Mouse (Mus musculus) CD4-positive, CD25-positive, alpha-beta regulatory T cell, adult 2 months (primary cell): Measurements from ENCODE around the gene Sypl.
A peak's percentile ranks its signal among the peaks of the same experiment; 100 is the strongest.

ENCODE experiments used
- DNase-seq: peaks from one replicate; pipeline ENCODE4 v3.0.0-alpha.2; 2012; ENCODE audit warnings: low read depth, low spot score

Sypl gene

DNA sequence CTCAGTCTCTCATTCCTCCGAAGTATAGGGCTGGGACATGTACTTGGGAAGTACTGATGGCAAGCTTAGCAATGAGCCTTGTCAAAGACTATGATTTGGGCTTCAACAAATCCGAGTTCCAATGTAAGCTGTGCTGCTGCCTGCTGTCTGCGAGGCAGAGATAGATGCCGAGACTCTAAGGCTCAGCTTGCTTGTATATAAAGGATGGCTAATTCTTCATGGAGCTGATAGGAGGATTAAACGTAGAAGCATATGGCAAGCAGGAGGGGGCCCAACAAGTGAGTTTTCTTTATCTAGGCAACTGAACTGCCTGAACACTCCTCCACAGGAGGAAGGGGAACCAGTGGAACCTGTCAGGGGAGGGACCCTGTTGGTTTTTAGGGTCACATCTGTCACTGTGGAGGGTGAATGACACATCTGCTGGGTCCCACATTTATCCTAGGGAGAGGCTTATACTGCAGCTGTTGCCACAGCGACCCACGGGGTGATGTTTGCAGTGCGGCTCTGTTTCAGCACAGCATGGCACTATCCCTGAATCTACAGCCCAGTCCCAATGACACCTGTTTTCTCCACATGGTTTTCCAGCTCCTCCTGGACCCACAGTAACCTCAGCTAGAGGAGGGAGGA lies 49.8 kb downstream of the Sypl start:
- no peak for DNase-seq

DNA sequence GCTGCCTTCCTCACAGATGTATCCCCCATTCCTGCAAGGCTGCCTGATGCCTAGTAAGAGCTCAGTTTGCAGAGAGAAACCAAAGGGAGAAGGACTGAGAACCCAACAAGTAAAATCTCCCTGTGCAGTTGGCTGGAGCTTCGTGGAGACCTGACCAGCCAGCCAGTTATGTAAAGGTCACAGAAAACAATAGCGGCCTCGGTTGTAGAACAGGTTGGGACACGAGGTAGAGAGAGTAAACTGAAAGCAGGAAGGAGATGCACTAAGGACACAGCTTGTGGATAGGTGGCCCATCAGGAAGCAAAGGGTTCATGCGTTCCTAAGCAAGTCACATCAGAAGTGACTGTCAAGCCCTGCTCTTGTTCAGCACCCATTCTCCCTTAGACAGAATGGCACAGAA lies 52.2 kb downstream of the Sypl start:
- no peak for DNase-seq

DNA sequence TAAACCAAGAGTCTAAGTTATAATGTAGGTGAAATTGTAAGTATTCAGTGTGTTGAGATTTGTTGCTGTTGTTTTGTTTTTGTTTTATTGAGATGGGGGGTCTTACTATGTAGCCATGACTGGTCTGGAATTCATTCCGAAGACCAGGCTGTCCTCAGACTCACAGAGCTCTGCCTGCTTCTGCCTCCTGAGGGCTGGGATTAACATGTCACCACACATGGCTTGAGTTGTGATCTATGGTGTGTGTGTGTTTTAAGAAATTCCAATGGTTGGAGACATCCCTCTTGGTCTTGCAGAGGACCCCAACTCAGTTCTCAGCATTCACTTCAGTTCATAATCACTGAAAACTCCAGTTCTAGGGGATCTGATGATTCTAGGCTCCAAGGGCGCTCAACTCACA lies 53.5 kb downstream of the Sypl start:
- DNase-seq: no peak

DNA sequence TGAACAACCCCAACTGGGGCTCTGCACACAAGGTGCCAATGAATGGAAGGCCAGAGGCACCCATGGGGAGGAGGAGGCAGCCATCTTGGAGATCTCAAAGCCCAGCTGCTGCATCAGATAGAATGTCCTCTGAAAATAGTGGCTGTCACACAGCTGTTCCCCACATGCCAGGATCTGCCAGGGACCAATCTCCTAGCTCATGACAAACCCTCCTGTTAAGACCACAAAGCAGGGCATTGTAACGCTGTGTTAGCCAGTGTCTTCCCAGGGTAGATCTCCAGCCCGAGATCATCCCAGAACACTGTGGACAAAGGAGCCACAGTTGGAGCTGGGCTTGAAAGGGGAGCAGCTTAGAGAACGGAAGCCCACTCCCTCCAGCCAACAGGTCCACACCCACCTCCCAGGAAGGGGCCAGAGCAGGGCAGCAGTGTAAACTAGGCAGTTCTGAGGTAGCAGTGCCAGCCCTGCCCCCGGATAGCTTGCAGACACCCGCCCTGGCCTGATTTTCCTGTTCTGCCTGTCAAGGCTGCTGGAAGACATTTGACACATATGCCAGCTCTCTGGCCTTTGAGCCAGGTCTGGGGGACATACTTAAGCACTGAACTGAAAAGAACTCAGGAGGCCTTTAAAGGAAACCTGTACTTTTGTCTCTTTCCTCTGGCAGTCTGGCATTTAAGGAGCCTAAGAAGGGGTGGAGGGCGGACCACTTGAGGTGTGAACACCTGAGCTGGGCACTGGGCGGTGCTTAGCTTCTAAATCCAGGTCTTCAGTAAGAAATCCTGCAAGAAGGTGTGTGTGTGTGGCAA lies 54.8 kb downstream of the Sypl start:
- DNase-seq: no peak

DNA sequence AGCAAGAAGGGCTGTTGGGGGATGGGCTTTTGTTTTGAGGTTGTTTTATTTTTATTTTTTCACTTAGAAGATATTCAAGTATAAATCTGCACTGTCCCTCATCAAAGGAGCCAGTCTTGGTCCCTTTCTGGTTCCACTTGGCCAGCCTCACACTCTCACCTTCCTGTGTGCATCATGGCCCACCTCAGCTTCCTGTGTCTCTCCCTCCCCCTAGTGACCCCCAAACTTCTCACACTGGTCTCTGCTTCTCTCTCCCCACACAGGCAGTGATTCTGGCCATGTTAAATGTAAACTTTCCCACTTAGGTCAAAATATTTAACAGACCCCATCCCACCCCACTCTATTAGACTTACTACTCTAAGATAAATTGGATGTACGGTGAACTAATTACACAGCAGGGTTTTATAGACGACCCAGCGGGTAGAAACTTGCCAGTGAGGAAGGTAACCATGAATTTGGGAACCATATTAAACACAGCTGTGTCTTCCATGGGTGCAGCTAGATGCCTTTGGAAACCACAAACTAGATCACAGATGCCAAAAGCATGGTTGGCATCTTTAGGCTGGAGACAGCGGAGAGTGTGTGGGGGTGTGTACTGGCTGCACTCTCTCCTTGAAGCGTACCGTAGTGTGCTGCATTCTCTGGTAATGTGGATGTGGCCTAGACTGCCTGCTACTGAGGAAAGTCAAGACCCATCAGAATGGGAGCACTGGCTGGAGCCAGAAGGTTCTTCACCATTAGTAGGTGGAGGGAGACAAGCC lies 55.7 kb downstream of the Sypl start:
- no peak for DNase-seq

DNA sequence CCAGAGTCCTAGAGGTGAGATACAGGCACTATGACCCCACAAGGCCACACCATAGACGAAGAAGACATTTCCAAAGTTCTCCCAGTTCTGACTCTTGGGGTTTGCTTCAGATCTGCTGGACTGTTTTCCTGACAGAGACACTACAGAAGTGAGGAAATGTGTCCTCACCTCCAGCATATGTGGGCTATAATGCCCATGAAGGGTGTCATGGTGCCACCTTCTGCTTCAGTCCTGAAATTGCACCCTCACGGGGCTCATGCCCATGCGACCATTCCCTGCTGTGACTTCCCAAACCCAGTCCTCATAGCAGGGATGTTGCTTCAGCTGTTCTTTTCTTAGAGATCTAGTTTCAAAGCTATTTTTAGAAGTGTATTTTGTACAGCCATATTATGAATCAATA lies 56.3 kb downstream of the Sypl start:
- peak; percentile 83 for DNase-seq

DNA sequence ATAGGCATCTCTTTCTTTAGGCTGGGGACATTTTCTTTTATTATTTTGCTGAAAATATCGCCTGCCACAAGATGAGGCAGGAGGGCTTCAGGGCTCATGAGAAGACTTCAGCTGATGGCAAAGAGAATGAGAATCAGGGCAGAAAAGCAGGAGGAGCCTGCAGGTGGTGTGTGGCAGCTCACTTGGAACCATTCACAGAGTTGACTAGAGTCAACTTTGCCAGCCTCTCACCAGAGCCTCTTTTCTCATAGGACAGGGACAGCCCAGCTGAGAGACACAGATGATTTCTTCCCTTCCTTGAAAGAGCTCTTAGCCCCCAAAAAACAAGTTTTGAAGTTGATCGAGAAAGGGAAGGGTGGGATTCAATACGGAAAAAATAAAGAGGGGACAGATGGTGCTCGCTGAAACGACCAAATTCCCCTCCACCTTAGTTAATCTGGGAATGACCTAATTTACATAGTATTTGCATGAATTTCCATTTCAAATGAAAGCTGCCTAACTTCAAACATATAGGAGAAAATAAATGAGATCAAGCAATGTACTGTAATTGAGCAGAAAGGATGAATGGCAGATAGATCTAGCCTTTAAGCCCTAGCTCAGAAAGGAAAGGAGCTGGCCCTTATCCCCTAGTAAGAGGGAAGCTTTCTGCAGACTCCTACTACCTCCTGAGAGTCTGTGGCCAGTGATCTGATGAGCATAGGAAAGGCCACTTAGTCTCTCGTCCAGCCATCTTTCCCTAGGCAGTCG lies 60.5 kb downstream of the Sypl start:
- no peak for DNase-seq

DNA sequence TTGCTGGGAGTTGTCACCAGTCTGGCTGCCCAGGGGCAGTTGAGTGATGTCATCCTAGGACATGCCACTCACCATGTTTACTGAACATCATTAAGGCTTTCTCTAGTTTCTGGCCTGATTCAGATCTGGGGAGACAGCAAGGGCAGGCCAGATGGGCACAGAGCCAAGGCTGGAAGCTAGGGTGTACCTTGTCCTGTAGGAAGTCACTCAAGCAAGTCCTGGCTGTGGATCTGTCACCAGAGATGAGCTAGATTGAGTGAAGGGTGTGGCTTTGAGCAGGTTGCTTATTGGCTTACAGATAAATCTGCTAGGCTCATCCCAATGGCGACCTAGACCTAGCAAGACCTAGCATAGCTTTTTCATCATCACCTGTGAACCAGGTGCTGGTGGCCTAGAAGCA lies 61.4 kb downstream of the Sypl start:
- no peak for DNase-seq

DNA sequence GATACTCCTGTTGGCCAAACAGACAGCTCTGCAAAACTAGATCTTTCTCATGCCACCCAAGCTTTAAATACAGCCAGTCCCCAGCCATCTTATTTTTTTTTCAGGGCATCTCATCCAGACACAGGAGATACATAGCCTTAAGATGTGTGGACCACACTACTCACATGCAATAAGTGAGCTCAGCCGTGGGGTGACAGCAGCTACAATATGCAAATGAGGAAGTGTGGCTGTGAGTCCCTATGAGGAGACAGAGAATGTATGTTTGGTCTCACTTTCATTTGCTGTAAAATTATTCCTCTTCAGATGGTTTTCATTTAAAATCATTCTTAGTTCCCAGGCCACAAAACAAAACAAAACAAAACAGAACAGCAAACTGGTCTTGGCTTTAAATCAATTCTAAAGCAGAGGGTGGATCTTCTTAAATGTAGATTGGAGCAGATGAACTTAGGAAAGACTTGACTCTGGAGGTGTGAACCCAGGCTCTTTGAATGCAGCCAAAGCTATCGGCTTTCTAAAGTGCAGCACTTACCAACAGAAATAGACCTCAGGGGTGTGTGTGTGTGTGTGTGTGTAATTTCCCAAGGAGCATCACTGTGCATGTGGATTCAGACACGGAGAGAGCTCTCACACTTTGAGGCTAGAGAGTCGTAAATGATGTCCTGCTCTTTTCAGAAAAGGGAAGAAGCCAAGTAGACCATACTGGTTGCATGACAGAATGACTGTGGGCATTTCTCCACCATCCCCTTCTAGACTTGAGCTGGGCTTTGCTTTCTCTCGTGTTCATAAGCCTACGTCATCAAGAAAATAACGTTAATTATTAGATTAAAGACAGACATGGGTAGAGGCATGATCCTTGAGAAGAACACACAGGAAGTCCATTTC lies 63.4 kb downstream of the Sypl start:
- peak; percentile 41 for DNase-seq

DNA sequence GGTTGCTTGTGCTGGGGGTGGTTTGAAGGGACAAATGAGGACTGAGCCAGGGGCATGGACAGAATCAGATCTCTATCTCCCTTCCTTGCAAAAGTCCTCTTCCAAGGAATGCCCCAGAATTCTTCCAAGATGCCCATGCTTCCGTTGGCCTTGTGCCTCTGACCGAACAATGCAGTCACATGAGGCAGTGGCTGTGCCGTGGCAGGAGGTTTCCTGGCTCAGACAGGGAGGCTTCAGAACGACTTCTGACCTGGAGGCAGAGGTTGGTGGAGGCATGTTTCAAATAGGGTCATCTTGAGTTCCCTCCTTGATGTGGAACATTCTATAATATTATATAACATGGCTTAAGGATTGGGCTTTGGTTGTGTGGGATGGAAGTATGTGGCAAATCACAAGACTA lies 64.9 kb downstream of the Sypl start:
- no peak for DNase-seq

DNA sequence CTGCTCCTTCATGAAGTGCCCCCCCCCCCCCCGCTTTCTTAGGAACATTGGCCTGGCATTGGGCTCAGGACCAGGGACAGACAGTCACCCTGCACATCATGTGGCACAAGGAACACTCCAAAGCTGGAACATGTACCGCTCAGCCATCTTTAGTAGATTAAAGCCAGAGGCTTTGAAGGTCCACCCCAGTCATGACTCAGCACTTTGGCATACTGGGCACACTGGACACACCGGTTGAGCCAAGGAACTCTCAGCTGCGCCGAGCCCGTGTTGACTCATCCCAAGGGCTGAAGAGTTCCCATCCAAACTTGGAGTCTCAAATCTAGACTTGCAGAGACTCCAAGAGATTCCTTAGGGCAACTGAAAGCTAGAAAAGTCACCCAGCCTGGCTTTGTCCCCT lies 66.3 kb downstream of the Sypl start:
- DNase-seq: no peak

DNA sequence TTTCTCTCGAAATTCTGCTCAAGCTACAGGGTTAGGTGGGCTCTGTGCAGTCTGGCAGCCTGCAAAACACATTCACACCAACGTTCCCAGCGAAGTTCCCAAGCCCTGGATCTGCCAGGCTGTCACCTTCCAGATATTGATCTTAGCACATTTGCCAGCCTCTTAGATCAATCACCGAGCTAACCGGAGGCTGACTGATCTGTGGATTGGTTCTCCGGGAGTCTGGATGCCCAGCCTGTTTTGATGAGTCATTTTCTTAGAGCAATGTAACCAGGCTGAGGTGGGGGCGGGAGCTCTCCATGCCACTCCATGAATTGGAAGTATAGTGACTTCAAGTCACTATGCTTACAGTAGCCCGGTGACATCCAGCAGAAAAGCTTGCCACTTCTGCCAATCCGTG lies 67.4 kb downstream of the Sypl start:
- DNase-seq: no peak

DNA sequence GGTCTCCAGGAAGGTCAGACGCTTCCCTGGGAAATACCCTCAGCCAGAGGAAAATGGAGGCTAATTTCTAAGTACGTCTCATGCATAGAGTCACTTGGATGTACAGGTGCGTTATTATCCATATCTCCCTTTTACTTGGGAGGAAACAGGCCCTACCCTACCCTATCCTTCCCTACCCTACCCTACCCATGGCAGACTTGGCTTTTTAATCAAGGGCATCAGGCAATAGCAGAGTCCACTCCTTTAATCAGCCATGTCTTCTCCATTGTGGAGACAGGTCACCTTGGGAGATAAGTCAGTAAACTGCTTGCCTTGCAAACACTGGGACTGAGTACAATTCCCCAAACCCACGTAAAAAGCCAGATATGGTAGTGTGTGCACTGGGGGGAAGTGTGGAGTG lies 68.1 kb downstream of the Sypl start:
- no peak for DNase-seq

DNA sequence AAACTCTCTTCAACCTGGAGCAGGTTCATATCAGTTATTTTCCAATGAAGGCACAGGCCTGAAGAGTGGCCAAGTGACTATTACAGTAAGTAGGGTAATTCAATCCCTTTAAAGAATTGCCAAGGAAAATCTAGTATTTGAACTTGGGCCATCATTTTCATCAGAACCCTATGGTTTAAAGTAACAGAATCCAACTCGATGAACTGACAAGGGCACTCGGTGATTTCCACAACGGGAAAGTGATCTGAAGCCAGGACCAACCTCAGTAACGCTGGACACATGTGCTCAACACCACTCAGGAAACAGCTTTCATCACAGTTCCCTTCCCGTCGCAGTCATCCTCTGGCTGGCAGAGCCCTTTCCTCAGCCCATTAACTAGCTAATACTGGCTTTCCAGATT lies 70.8 kb downstream of the Sypl start:
- DNase-seq: no peak

DNA sequence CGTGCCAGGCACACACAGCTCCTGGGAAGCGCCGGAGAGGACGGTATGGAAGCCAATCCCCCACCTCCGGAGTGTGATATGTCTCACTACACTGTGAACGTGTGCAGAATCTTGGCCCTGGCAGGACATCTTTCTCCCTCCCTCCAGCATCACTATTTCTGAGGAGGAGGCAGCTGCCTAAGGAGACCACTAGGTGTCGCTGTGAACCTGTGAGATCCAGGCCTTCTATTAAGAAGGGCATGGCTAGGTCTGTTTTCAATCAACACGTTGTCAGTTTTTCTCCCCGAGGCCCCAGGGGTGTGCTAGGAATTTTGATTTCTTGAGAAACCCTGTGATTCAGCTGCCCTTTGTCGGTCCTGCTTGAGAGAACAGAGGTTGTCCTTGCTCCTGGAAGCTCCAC lies 73.4 kb downstream of the Sypl start:
- DNase-seq: peak; percentile 92

DNA sequence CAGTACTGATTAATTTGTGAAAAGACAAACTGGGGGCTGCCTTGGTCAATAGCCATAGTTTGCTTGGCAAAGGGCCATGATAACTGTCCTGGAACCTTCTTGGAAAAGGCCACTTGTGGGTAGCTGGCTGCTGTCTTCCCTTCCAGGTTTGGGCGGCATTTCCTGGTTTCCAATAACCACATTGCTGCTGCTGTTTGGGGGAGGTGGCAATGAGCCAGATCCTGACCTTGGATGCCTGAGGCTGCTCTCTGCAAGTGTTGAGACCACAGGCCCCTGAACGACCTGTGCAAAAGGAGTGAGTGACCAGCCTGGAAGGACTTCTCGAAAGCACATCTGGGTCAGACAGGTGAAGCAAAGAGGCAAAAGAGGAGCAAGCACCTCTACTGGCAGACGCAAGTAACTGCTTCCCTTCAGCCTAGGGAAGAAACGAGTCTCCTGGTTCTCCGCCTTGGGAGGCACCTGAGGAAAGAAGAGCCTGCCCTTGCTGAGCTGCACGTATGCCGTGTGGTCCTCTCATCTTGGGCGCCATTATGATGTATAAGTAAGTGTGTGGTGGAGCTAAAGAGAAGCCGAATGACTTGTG lies 74.5 kb downstream of the Sypl start:
- no peak for DNase-seq

DNA sequence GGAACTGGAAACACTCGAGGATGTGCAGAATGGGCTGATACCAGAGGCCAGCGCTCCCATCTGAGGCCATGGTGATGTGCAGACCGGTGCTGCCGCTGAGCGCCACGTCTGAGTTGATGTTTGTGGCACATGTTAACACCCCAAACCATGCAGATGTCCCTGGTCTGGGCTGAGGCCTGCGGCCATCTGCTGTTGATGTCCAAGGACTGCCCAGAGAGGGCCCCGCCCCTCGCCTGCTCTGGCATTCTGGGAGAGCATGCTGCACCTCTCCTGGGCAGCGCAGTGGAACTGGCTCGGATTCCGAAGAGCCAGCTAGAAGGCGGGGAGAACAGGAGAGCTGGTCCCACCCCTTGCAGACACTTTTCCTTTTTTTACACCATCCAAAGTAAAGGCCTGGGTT lies 75.0 kb downstream of the Sypl start:
- DNase-seq: no peak
